Mouse (Mus musculus) granulocyte monocyte progenitor cell, adult 5-6 weeks (primary cell): ENCODE data around the gene Il17rc. TPM values are rescaled to one million over a fixed set of nuclear protein-coding genes. Genes with fewer than 3 reads are reported as not detected.

ENCODE experiments used
- total RNA-seq, 2 experiments: library from RNA; stranded (forward) in 1 of 2; stranded (reverse) in 1 of 2; fragments of 200-712, 200-1000 nt in 1 of 2; fragments of >200 nt in 1 of 2; fragmentation: Nextera tagmentation in 1 of 2; gene quantifications; 2 replicates each; pipeline ENCODE4 v1.2.3; 2014 to 2017

Il17rc gene
- total RNA-seq, 2 experiments from 2014 or later: not detected

Other genes with a start within 250 kb of the Il17rc start
- gene Mtmr14, start 233.6 kb upstream of the Il17rc start, total RNA-seq (2014; fragmentation: Nextera tagmentation): 32.4 and 37.6 TPM in 2 replicates
- 31.0 and 40.9 TPM in 2 replicates for gene Mtmr14, start 233.6 kb upstream of the Il17rc start, total RNA-seq (2017)
- 0.19 TPM in 1 of 2 replicates, not detected in the other for gene Cpne9, start 189.1 kb upstream of the Il17rc start, total RNA-seq (2014; fragmentation: Nextera tagmentation)
- gene Cpne9, start 189.1 kb upstream of the Il17rc start, total RNA-seq (2017): 0.39 TPM in 1 of 2 replicates, not detected in the other
- gene Brpf1, start 164.3 kb upstream of the Il17rc start, total RNA-seq (2014; fragmentation: Nextera tagmentation): 48.4 and 53.2 TPM in 2 replicates
- gene Brpf1, start 164.3 kb upstream of the Il17rc start, total RNA-seq (2017): 40.0 and 43.8 TPM in 2 replicates
- gene Ogg1, start 144.5 kb upstream of the Il17rc start, total RNA-seq (2014; fragmentation: Nextera tagmentation): 13.8 and 17.8 TPM in 2 replicates
- 6.4 and 7.9 TPM in 2 replicates for gene Ogg1, start 144.5 kb upstream of the Il17rc start, total RNA-seq (2017)
- 18.7 and 23.0 TPM in 2 replicates for gene Camk1, start 127.4 kb upstream of the Il17rc start, total RNA-seq (2014; fragmentation: Nextera tagmentation)
- 17.2 and 18.3 TPM in 2 replicates for gene Camk1, start 127.4 kb upstream of the Il17rc start, total RNA-seq (2017)
- 18.9 and 21.0 TPM in 2 replicates for gene Tada3, start 93.5 kb upstream of the Il17rc start, total RNA-seq (2014; fragmentation: Nextera tagmentation)
- 9.7 and 13.8 TPM in 2 replicates for gene Tada3, start 93.5 kb upstream of the Il17rc start, total RNA-seq (2017)
- 223 and 277 TPM in 2 replicates for gene Arpc4, start 93.3 kb upstream of the Il17rc start, total RNA-seq (2014; fragmentation: Nextera tagmentation)
- 211 and 270 TPM in 2 replicates for gene Arpc4, start 93.3 kb upstream of the Il17rc start, total RNA-seq (2017)
- gene Ttll3, start 82.2 kb upstream of the Il17rc start, total RNA-seq (2014; fragmentation: Nextera tagmentation): 1.5 and 3.1 TPM in 2 replicates
- 0.26 and 1.8 TPM in 2 replicates for gene Ttll3, start 82.2 kb upstream of the Il17rc start, total RNA-seq (2017)
- 10.8 and 15.3 TPM in 2 replicates for gene Rpusd3, start 52.1 kb upstream of the Il17rc start, total RNA-seq (2014; fragmentation: Nextera tagmentation)
- gene Rpusd3, start 52.1 kb upstream of the Il17rc start, total RNA-seq (2017): 11.2 and 18.9 TPM in 2 replicates
- not detected in 2 replicates for gene Cidec, start 35.7 kb upstream of the Il17rc start, total RNA-seq (2014; fragmentation: Nextera tagmentation)
- not detected in 2 replicates for gene Cidec, start 35.7 kb upstream of the Il17rc start, total RNA-seq (2017)
- 53.5 and 73.6 TPM in 2 replicates for gene Jagn1, start 28.9 kb upstream of the Il17rc start, total RNA-seq (2014; fragmentation: Nextera tagmentation)
- gene Jagn1, start 28.9 kb upstream of the Il17rc start, total RNA-seq (2017): 23.2 and 28.3 TPM in 2 replicates
- gene Il17re, start 12.9 kb upstream of the Il17rc start, total RNA-seq (2014; fragmentation: Nextera tagmentation): not detected in 2 replicates
- gene Il17re, start 12.9 kb upstream of the Il17rc start, total RNA-seq (2017): 0.31 and 0.43 TPM in 2 replicates
- gene Creld1, start 11.9 kb downstream of the Il17rc start, total RNA-seq (2014; fragmentation: Nextera tagmentation): 15.3 and 17.8 TPM in 2 replicates
- gene Creld1, start 11.9 kb downstream of the Il17rc start, total RNA-seq (2017): 6.7 and 9.4 TPM in 2 replicates
- not detected in 2 replicates for gene Prrt3, start 30.5 kb downstream of the Il17rc start, total RNA-seq (2014; fragmentation: Nextera tagmentation)
- gene Prrt3, start 30.5 kb downstream of the Il17rc start, total RNA-seq (2017): not detected in 2 replicates
- 47.4 and 48.0 TPM in 2 replicates for gene Emc3, start 60.2 kb downstream of the Il17rc start, total RNA-seq (2014; fragmentation: Nextera tagmentation)
- 38.7 and 41.8 TPM in 2 replicates for gene Emc3, start 60.2 kb downstream of the Il17rc start, total RNA-seq (2017)
- 23.8 and 27.4 TPM in 2 replicates for gene Fancd2, start 60.3 kb downstream of the Il17rc start, total RNA-seq (2014; fragmentation: Nextera tagmentation)
- gene Fancd2, start 60.3 kb downstream of the Il17rc start, total RNA-seq (2017): 28.2 and 33.2 TPM in 2 replicates
- not detected in 2 replicates for gene Fancd2os, start 129.3 kb downstream of the Il17rc start, total RNA-seq (2014; fragmentation: Nextera tagmentation)
- not detected in 2 replicates for gene Fancd2os, start 129.3 kb downstream of the Il17rc start, total RNA-seq (2017)
- gene Brk1, start 133.3 kb downstream of the Il17rc start, total RNA-seq (2014; fragmentation: Nextera tagmentation): 223 and 247 TPM in 2 replicates
- 96.6 and 108 TPM in 2 replicates for gene Brk1, start 133.3 kb downstream of the Il17rc start, total RNA-seq (2017)
- 15.7 and 24.6 TPM in 2 replicates for gene Vhl, start 152.5 kb downstream of the Il17rc start, total RNA-seq (2014; fragmentation: Nextera tagmentation)
- 11.0 and 11.3 TPM in 2 replicates for gene Vhl, start 152.5 kb downstream of the Il17rc start, total RNA-seq (2017)
- gene Irak2, start 167.0 kb downstream of the Il17rc start, total RNA-seq (2014; fragmentation: Nextera tagmentation): 6.7 and 9.5 TPM in 2 replicates
- gene Irak2, start 167.0 kb downstream of the Il17rc start, total RNA-seq (2017): 6.4 and 17.5 TPM in 2 replicates
- gene Tatdn2, start 225.6 kb downstream of the Il17rc start, total RNA-seq (2014; fragmentation: Nextera tagmentation): 32.5 and 43.1 TPM in 2 replicates
- 111 and 115 TPM in 2 replicates for gene Tatdn2, start 225.6 kb downstream of the Il17rc start, total RNA-seq (2017)
- not detected in 2 replicates for gene Ghrl, start 248.5 kb downstream of the Il17rc start, total RNA-seq (2014; fragmentation: Nextera tagmentation)
- gene Ghrl, start 248.5 kb downstream of the Il17rc start, total RNA-seq (2017): 3.2 TPM in 1 of 2 replicates, not detected in the other